Mouse (Mus musculus) spleen, adult 2 months (tissue): Measurements from ENCODE around the gene Oxgr1. TPM values are rescaled to one million over a fixed set of nuclear protein-coding genes. Genes with fewer than 3 reads are reported as not detected.
"Not testable (repeated sequence)": the region's sequence is repeated elsewhere in the genome, so short reads cannot be mapped to it uniquely, and the experiment has no call there.

Source experiments
- DNase-seq, 2 experiments: peaks; one replicate each; pipeline versions ENCODE4 v3.0.0 to v3.0.0-alpha.2; 2012 to 2021; ENCODE audit warnings: low spot score in 2 of 2, low read depth in 1 of 2
- H3K27ac ChIP-seq: fragments of 200-500 bp; 2 replicates; pipeline ENCODE4 v1.5.1; 2012; ENCODE audit warnings: low read length, inconsistent platforms; ENCODE audit not compliant: insufficient read depth
- H3K27me3 ChIP-seq: fragments of 200-500 bp; 2 replicates; pipeline ENCODE4 v1.6.1; 2012; ENCODE audit warnings: mild to moderate bottlenecking, moderate library complexity, low read length, inconsistent platforms; ENCODE audit not compliant: control insufficient read depth, insufficient read depth
- H3K36me3 ChIP-seq: fragments of 200-500 bp; 2 replicates; pipeline ENCODE4 v1.6.1; 2012; ENCODE audit warnings: mild to moderate bottlenecking, low read length, inconsistent platforms; ENCODE audit not compliant: control insufficient read depth, insufficient read depth
- H3K4me1 ChIP-seq: fragments of 200-500 bp; 2 replicates; pipeline ENCODE4 v1.6.1; 2011; ENCODE audit warnings: inconsistent platforms; ENCODE audit not compliant: control insufficient read depth, insufficient read depth, insufficient read length
- H3K4me3 ChIP-seq: fragments of 200-500 bp; 2 replicates; pipeline ENCODE4 v1.5.1; 2011; ENCODE audit warnings: mild to moderate bottlenecking, inconsistent platforms; ENCODE audit not compliant: insufficient read depth, insufficient read length; ENCODE audit errors: extremely low read depth
- CTCF ChIP-seq: fragments of 200-500 bp; IDR thresholded peaks from 2 replicates; pipeline ENCODE4 v1.5.1; 2011; ENCODE audit warnings: mild to moderate bottlenecking, inconsistent platforms; ENCODE audit not compliant: insufficient read depth, insufficient read length, insufficient replicate concordance; ENCODE audit errors: extremely low read depth
- POLR2A ChIP-seq: fragments of 200-500 bp; IDR thresholded peaks from 2 replicates; pipeline ENCODE4 v1.6.1; 2011; ENCODE audit warnings: low read depth, low read length, inconsistent platforms
- WGBS: fragments of 180-500 bp; shearing (Covaris S2); methylation state at CpG from one replicate; pipeline ENCODE4 v1.1.7; 2018; 5-methylcytosine and 5-hydroxymethylcytosine counted together
- polyA plus RNA-seq: library from polyadenylated mRNA; depleted of rRNA; stranded (reverse); fragments of >200 nt; gene quantifications from 2 replicates; pipeline ENCODE4 v1.2.3, GENCODE M21; 2012

The Oxgr1 gene
- polyA plus RNA-seq, 1 experiment = not detected

DNA sequence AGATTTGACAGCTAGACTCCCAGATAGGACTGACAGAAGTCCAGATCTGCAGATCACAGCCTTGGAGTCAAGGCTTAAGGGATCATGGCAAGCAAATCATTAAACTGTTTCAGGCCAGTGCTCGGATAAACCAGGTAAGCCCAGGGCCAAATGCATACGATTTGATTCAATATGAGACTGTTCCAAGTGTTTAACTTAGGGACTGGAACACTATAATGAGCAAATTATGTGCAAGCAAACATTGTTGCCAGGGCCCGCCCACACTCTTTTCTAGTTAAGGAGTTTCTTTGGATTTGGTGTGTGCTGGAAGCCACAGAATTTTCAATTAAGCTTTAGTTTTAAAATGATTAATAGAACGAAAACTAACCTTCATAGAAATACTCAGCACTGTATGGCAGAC lies 39.6 kb downstream of the Oxgr1 start:
- H3K27me3 ChIP-seq = no peaks in the 10 kb centered on the region
- no peaks in the 10 kb centered on the region for H3K4me1 ChIP-seq
- 84% methylated on average over 4 of the region's 4 CpGs for WGBS
- DNase-seq = no peak
- no peaks in the 10 kb centered on the region for H3K36me3 ChIP-seq
- H3K27ac ChIP-seq = no peak overlapping the region
- TF ChIP-seq POLR2A (no peak), CTCF (no peak)
- H3K4me3 ChIP-seq = no peak overlapping the region

DNA sequence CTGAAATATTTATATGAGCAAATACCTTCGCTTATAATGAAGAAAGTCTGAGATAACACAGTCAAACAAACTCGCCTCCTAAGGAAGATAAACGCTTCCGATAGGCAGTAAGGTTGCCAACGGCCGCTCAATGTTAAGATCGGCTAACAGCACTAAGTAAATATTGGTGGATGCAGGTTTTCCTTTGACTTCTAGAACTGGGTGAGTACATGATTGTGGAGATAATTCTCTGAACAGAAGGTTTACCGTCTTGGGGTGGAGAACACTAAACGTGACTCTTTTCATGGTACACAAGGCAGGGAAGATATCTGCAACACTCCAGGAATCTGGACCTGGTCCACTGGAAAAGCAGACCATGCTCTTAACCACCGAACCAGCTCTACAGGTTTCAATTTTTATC lies 52.6 kb downstream of the Oxgr1 start:
- H3K27me3 ChIP-seq = no peaks in the 10 kb centered on the region
- no peak overlapping the region for H3K4me3 ChIP-seq
- DNase-seq = no peak
- WGBS = 83% methylated on average over 10 of the region's 10 CpGs
- H3K36me3 ChIP-seq = no peaks in the 10 kb centered on the region
- TF ChIP-seq POLR2A (no peak), CTCF (no peak)
- H3K4me1 ChIP-seq = no peaks in the 10 kb centered on the region
- no peak overlapping the region for H3K27ac ChIP-seq

DNA sequence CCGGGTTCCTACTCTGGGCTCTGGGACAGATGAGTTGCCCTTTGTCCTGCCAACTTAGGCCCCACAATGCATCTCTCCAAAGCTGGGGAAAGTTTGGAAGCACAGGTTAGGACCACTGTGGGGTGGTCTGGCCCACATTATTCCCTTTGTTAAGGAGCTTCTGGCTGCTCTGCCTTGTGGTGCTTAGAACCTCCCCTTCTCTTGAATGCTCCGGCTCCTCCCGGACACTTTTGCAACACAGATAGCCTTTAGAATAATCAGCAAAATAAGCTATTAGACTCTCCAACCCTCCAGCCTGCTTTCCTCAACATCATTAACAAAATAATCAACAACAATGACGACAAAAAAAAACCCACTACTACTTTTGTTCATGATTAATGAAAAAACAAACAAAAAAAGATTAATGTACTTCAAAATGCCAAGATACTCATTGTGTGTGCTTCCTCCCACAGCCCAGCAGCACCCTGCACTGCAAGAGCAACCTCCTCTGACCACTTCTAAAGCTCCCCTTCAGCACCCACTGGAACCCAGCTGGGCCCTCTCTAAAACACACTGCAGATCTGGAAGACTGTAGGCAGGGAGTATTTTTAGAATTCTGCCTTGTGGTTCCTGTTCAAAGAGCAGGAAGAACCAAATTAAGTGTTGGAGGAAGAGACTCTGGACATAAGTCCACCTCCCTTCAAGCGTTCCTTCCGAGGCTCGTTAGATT lies 53.1 kb downstream of the Oxgr1 start:
- no peak for TF ChIP-seq POLR2A
- TF ChIP-seq CTCF = no peak
- 49% methylated on average over 7 of the region's 7 CpGs for WGBS

GRCm38 (mm10) chr14:119987257-119987656 lies 55.0 kb downstream of the Oxgr1 start:
- TF ChIP-seq POLR2A (no peak), CTCF (no peak)
- no peak overlapping the region for H3K4me3 ChIP-seq
- H3K4me1 ChIP-seq = no peaks in the 10 kb centered on the region
- WGBS = 82% methylated on average over 1 of the region's 1 CpGs
- no peaks in the 10 kb centered on the region for H3K27me3 ChIP-seq
- H3K36me3 ChIP-seq = no peaks in the 10 kb centered on the region
- no peak for DNase-seq
- no peak overlapping the region for H3K27ac ChIP-seq

More for the DNA sequence above, 53.1 kb downstream of the Oxgr1 start:
- H3K36me3 ChIP-seq = no peaks in the 10 kb centered on the region
- no peak overlapping the region for H3K4me3 ChIP-seq
- no peak for DNase-seq
- H3K27ac ChIP-seq = no peak overlapping the region
- no peaks in the 10 kb centered on the region for H3K27me3 ChIP-seq
- no peaks in the 10 kb centered on the region for H3K4me1 ChIP-seq

DNA sequence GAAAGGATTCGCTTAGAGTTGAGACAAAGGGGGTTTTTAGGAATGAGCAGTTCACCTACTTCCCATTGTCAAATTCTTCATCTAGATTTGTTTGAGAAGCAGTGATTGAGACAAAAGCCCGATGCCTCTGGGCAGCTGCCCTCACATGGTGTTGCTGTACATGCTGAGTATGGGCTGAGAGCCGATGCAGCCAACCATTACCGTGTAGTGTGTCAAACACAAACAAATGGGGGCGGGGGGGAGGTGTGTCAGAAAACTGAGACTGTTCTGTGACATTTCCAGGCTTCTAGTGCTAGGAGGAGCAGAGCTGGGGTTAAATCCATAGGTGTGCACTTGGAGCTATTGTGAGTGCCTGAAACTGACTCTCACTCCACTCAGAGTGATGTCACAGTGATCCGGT lies 55.5 kb downstream of the Oxgr1 start:
- no peaks in the 10 kb centered on the region for H3K27me3 ChIP-seq
- 92% methylated on average over 6 of the region's 6 CpGs for WGBS
- DNase-seq = no peak
- TF ChIP-seq CTCF (no peak), POLR2A (no peak)
- H3K4me1 ChIP-seq = no peaks in the 10 kb centered on the region
- H3K4me3 ChIP-seq = no peak overlapping the region
- no peak overlapping the region for H3K27ac ChIP-seq
- no peaks in the 10 kb centered on the region for H3K36me3 ChIP-seq

DNA sequence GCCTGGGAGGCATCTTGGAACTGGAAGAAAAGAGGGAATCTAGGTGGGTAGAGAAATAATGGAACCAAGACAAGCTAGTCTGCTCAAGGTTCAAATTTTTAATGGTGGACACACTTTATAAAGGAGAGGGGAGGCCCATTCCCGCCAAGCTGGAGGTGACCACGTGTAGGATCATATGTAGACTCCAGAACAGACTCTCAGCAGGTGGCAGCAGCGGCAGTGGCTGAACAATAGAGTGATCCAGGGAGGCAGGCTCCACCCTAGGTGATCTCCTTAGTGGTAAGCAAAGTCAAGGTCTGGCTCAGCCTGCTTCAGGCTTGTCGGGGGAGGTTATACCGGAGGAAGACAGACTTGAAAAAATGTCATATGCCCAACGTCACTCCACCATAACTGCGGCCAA lies 55.9 kb downstream of the Oxgr1 start:
- WGBS = 92% methylated on average over 7 of the region's 7 CpGs
- not testable (repeated sequence) for H3K27me3 ChIP-seq, H3K4me3 ChIP-seq, H3K4me1 ChIP-seq, H3K36me3 ChIP-seq, H3K27ac ChIP-seq, DNase-seq

GRCm38 (mm10) chr14:119981314-119981713 lies 60.9 kb downstream of the Oxgr1 start:
- 62% methylated on average over 5 of the region's 5 CpGs for WGBS
- TF ChIP-seq CTCF = no peak
- TF ChIP-seq POLR2A = no peak

More at GRCm38 (mm10) chr14:119981314-119981713, 60.9 kb downstream of the Oxgr1 start:
- no peaks in the 10 kb centered on the region for H3K4me1 ChIP-seq
- no peak overlapping the region for H3K27ac ChIP-seq
- H3K27me3 ChIP-seq = no peaks in the 10 kb centered on the region
- DNase-seq = no peak
- no peak overlapping the region for H3K4me3 ChIP-seq
- H3K36me3 ChIP-seq = no peaks in the 10 kb centered on the region
